Mouse (Mus musculus) left cerebral cortex, adult 11 months (tissue): ENCODE data around the gene Tsc22d1.
A peak's percentile ranks its signal among the peaks of the same experiment; 100 is the strongest.

Experiments used
- DNase-seq: peaks from one replicate; pipeline ENCODE4 v3.0.0; 2022; ENCODE audit warnings: low spot score

Tsc22d1 gene

DNA sequence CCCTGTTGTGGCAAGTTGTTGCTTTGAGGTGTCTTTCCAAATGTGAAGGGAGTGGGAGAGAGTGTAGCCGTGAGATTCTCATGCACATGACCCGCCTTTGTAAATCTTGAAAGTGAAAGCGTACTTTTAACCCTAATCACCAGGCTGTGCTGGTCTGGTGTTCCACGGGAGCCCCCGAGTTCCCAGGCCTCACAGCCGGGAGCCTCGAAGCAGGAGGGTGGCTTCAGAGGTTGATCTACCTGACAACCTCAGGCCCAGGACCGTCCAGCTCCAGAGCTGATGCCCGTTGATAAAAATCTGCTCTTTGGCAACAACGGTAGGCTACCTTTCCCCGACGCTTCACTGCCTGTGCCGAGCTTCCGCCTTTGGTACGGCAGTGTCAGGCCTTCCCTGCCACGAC is 72.8 kb downstream of the Tsc22d1 start:
- DNase-seq: no peak

GRCm38 (mm10) chr14:76488101-76489044 is 73.6 kb downstream of the Tsc22d1 start:
- no peak for DNase-seq

DNA sequence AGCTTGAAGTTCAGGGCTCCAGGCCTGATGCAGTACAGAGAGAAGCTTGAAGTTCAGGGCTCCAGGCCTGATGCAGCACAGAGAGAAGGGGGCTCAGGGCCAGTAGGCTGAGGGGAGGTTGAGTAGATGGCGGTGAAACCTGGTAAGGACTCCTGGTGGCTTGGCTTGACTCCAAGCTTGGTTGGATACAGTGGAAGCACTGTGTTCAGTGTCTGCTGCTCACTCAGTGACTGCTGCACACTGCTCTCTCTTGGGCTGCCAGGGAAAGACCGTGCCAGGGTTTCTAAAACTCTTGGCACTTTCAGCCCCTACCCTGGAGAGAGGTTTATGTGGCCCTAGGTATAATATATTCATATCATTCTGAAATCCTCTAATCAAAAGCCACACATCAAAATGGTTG is 74.4 kb downstream of the Tsc22d1 start:
- no peak for DNase-seq

DNA sequence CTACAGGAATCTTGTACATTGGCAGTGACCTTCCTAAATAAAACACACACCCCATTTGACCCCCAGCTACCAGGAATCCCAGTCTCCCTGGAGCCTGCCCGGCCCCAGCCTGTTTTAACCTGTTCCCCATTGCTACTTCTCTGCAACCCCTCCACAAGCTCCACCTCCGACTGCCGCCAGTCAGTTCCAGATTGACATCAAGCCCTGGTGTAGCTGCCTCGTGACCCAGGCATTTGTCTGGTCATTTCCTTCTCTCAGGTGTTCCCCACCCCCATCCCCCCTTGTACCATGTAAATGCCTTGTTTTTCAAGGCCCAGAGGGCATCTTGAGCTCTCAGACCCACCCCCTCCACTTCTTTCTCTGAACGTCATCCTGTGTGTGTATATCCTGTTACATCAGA is 80.3 kb downstream of the Tsc22d1 start:
- no peak for DNase-seq

- no peak for DNase-seq
Measured at GRCm38 (mm10) chr14:76497187-76497586, 82.4 kb downstream of the Tsc22d1 start.

DNA sequence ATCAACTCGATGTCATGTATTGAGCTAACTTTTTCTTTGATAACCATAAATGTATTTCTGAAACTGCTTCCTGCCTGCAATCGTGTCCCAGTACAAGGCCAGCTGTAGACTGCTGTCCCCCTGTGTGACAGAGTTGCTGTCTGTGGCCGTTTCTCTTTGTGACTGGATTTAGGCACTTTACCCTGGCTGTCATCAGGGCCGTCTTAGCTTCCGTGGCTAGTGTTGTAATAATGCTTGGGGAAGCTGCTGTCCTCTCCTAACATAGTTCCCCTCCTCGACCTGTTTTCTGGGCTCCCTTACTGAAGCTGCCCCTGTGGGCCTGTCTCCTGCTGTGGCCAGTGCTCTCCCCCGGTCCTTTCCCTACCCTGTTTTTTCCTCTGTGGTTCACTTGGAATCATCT is 83.4 kb downstream of the Tsc22d1 start:
- DNase-seq: no peak

DNA sequence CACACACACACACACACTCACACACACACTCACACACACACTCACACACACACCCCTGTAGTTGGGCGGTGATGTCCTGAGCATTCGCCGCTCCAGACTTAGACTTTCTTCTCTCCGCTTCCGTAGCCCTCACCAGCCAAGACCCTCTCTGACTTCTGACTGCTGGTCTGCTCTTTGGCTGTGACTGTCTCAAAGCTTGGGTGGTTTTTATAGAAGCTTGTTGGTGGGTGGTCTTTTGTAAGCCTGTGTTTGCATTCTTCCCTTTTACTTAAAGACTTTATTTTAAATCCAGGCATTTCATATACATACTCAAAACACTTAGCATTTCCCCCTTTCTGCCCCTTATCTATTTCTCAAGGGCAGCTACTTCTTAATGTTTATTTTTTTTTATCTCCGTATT is 84.7 kb downstream of the Tsc22d1 start:
- no peak for DNase-seq

DNA sequence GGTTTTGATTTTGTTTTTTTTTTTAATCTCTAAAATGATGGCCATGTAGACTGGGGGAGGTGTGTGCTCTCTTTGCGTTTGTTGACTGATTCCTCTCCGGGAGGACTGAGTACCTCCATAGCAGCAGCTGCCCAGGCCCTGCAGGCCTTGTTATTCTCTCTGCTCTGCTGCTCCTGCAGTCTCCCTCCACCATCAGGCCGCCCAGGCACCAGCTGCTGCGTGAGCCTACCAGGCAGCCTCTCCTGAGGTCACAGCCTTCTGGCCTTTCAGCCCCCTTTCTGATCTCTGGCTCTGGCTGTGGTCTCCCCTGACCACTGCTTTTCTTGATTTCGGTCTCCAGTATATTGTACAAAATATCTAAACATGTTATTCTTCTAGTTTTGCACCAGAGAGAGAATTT is 85.3 kb downstream of the Tsc22d1 start:
- DNase-seq: no peak

- DNase-seq: no peak
Measured at GRCm38 (mm10) chr14:76503231-76503851, 88.6 kb downstream of the Tsc22d1 start.

DNA sequence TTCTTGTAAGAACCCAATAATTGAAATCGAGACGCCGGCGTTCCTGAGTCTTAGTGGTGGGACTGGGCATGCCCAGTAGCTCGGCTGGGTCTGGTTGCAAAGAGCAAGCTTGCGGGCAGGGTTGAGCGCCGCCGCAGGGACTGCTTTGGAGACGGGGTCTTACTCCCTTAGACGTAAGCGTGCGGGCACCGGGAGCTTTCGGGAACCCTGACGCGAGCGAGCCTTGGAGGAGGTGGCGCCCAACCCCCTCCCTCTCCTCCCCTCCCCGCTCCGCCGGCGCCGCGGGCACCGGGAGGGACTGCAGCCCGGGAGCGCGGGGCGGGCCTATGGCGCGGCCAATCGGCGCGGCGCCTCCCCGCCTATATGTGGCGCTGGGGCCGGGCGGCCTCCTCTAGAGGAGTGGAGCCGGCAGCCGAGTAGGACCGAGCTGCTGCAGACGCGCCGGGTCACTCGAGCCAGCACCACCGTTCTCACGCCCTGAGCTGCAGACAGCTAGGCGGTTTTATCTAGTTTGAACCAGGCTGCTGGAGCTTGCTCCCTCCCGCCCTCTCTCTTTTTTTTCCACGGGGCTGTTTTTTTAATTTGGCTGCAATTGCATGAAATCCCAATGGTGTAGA is 89.5 kb downstream of the Tsc22d1 start:
- DNase-seq: peak; percentile 88

- no peak for DNase-seq
Measured at GRCm38 (mm10) chr14:76505101-76505438, 90.3 kb downstream of the Tsc22d1 start.

- DNase-seq: peak; percentile 86
Measured at GRCm38 (mm10) chr14:76505439-76506220, 90.9 kb downstream of the Tsc22d1 start.

DNA sequence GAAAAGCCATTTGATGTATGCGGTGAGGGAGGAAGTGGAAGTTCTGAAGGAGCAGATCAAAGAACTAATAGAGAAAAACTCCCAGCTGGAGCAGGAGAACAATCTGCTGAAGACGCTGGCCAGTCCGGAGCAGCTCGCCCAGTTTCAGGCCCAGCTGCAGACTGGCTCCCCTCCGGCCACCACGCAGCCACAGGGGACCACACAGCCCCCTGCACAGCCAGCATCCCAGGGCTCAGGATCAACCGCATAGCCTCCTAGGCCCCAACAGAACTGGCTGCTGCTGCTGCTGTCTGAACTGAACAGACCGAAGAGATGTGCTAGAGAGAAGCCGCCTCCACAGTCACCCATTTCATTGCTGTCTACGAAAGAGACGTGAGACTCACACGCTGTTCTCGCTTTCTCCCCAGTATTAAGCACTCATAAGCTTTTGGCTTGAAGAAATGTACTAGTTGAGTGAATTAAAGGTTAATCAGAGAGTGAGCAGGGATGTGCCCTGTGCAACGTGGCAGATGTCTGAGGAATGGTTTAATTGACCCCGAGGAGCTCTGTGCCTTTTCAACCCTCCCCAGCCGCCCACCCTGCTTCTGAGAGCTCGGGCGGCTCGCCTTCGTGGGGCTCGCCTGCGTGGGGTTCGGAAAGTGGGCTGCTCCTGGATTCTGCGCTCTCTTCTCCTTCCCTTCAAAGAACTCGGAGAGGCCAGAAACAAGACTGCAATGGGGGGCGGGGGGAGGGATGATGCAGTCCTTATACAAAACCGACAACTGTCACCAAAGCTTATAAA is 91.9 kb downstream of the Tsc22d1 start:
- no peak for DNase-seq

DNA sequence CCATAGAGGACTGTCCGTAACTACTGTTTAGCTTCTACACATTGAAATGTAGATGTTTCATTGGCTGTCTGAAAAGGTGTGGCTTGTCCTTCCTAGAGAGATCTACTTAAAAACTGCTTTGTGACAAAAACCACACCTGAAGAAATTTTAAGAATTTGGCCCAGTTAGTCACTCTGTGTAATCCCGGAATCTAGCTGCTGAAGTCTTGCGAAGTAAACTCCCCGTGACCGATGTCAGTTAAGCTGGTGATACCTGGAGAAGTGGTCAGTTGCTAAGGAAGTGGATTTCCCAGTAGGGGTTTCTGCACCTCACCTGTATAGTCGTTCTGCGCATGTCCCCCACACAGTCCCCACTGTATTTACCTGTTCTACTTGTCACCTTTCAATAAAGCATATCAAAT is 92.6 kb downstream of the Tsc22d1 start:
- no peak for DNase-seq

DNA sequence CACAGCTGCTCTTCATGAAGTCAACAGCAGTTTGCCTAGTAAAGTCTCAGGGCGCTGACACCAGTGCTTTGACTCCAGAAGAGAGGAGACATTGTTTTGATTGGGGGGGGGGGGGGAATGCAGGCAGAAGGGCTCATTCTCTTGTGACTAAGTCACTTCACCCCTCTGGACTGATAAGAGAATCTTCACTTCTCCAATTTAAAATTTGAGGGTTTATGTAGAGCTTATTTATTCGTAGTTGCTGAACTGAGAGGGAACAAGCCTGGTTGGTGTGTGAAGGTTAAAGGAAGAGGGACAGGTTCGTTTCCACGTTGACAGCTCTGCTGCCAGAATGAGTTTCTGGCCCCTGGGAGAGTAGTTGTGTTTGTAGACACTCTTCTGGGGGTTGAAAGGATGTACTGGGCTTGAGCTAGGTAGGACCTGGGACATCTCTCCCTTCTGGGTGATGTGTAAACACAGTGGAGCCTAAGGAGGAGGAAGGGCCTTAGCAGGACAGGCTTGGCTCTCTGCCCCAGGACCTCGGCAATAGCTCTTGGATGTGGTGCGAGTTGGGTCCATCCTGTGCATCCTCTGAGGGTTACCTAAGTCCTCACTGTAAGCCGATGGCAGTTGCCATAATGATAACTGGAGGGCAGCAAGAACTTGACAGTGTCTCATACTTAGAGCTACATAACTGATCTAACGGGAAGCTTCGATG is 93.2 kb downstream of the Tsc22d1 start:
- DNase-seq: no peak

GRCm38 (mm10) chr14:76508701-76509100 is 93.9 kb downstream of the Tsc22d1 start:
- DNase-seq: no peak

DNA sequence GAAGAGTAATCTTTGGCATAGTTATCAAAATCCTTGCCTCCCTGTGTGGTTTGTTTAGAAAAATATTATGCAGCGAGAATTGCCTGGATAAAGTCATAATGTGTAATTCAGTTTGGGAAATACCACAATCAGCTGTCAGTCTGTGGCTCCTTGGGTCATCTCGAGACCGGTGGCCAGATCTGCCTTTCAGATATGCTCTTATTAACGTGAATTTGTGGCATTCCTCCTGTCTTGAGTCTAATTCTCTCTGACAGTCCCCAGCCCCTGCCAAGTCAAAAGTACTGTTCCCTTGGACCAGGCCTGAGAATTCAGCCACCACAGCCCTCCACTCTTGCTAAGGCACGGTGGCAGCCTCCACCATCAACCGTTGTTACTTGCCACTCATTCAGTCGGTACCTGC is 97.2 kb downstream of the Tsc22d1 start:
- no peak for DNase-seq

- no peak for DNase-seq
Measured at GRCm38 (mm10) chr14:76513395-76514049, 98.8 kb downstream of the Tsc22d1 start.

DNA sequence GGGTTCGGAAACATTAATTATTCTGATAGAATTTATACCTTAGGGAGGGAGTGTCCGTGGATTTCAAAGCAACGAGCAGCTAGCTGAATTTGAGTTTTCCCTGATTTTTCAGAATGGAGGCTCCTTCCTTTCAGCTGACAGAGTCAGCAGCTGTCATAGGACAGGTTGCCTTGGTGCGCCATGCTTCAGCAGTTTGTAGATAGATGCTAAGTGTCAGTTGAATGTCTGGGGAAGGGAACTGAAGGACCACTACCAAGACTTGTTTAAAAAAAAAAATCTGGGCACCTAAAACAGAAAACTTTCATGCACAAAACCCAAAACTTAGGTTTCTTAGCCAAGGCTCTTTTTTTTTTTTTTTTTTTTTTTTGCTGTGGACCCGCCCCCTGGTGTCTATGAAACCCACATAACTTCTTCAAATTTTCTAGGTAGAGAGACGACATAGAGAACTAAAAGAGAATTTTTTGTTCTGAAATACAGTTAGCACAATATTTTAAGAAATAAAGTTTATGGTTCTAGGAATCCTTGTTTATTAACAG is 99.4 kb downstream of the Tsc22d1 start:
- DNase-seq: no peak

DNA sequence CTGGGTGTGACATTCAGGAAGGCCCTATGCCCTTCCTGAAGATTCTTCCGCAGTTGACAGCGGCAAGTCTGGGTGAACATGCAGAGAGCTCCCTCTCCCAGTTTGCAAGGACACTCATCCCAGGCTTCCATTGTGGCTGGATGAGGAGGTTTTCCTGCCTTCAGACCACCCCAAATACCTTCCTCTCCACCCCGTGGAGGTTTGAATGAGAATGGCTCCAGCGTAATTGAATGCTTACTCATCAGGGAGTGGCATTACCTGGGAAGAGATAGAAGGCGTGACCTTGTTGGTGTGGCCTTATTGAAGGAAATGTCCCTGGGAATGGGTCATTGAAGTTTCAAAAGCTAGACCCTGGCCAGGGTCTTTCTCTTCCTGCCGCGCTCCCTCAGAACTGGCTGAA is 100.9 kb downstream of the Tsc22d1 start:
- no peak for DNase-seq
